Mouse (Mus musculus) midbrain, embryonic 11.5 days (tissue): ENCODE measurements at regions not wholly inside any gene's neighbourhood (a gene's known extent, or its start where the extent isn't known, plus 50 kb on each side); places are given as distances from the start of the nearest gene placed in this dataset.

Experiments
- ATAC-seq: fragments of 200-750 bp; cut with Nextera tagmentation; 2 replicates; pipeline ENCODE4 v1.8.0; 2017; ENCODE audit warnings: moderate TSS enrichment, moderate library complexity; ENCODE audit not compliant: low FRiP score
- DNase-seq: peaks from one replicate; pipeline ENCODE4 v3.0.0; 2015; ENCODE audit warnings: low spot score; ENCODE audit errors: missing footprints
- H3K27ac ChIP-seq: fragments of 300-500 bp; sonication (generic); 2 replicates; pipeline ENCODE4 v1.5.1; 2014; ENCODE audit warnings: low read depth, low read length
- H3K27me3 ChIP-seq: fragments of 300-500 bp; sonication (generic); 2 replicates; pipeline ENCODE4 v1.6.1; 2014; ENCODE audit warnings: mild to moderate bottlenecking, low read length, moderate library complexity, mixed read lengths; ENCODE audit not compliant: control insufficient read depth, insufficient read depth
- H3K36me3 ChIP-seq: fragments of 300-500 bp; sonication (generic); 2 replicates; pipeline ENCODE4 v1.6.1; 2014; ENCODE audit warnings: mild to moderate bottlenecking, low read length, moderate library complexity, mixed read lengths; ENCODE audit not compliant: control insufficient read depth, insufficient read depth
- H3K4me1 ChIP-seq: fragments of 300-500 bp; sonication (generic); 2 replicates; pipeline ENCODE4 v1.6.1; 2014; ENCODE audit warnings: low read length; ENCODE audit not compliant: control insufficient read depth, insufficient read depth
- H3K4me2 ChIP-seq: fragments of 300-500 bp; sonication (generic); 2 replicates; pipeline ENCODE4 v1.6.1; 2014; ENCODE audit warnings: mild to moderate bottlenecking, moderate library complexity
- H3K4me3 ChIP-seq: fragments of 300-500 bp; sonication (generic); 2 replicates; pipeline ENCODE4 v1.5.1; 2014; ENCODE audit warnings: low read depth, low read length
- H3K9ac ChIP-seq: fragments of 300-500 bp; sonication (generic); 2 replicates; pipeline ENCODE4 v1.6.1; 2014; ENCODE audit warnings: low read length
- H3K9me3 ChIP-seq: fragments of 300-500 bp; sonication (generic); 2 replicates; pipeline ENCODE4 v1.6.1; 2016; ENCODE audit warnings: low read length; ENCODE audit not compliant: control insufficient read depth
- WGBS: fragments of 180-500 bp; shearing (Covaris S2); extraction: QIAGEN DNeasy Blood & Tissue Kit; methylation state at CpG from one replicate; pipeline ENCODE4 v1.1.7; 2014; 5-methylcytosine and 5-hydroxymethylcytosine counted together

- Histone ChIP-seq H3K4me1 (0 out of 2 replicates have a peak, but pooled peaks cover 3% of the 10 kb centered on the region), H3K36me3 (0 out of 2 replicates have a peak, but pooled peaks cover 3% of the 10 kb centered on the region), H3K4me2 (no peak overlapping the region), H3K4me3 (no peak overlapping the region), H3K9me3 (no peaks in the 10 kb centered on the region), H3K27me3 (no peaks in the 10 kb centered on the region), H3K27ac (no peak overlapping the region), H3K9ac (no peak overlapping the region)
- ATAC-seq = no peak
- DNase-seq = no peak
Observed at GRCm38 (mm10) chr1:23268062-23268461, 129.5 kb downstream of the Ogfrl1 start.

- Histone ChIP-seq H3K4me2 (no peak overlapping the region), H3K27ac (no peak overlapping the region), H3K9me3 (no peaks in the 10 kb centered on the region), H3K4me1 (0 out of 2 replicates have a peak, but pooled peaks cover 3% of the 10 kb centered on the region), H3K27me3 (no peaks in the 10 kb centered on the region), H3K4me3 (no peak overlapping the region), H3K9ac (no peak overlapping the region), H3K36me3 (0 out of 2 replicates have a peak, but pooled peaks cover 3% of the 10 kb centered on the region)
- WGBS = 81% methylated on average over 3 of the region's 3 CpGs
- no peak for ATAC-seq
- DNase-seq = no peak
Observed at GRCm38 (mm10) chr1:23265556-23266232, 131.9 kb downstream of the Ogfrl1 start.

- Histone ChIP-seq H3K27me3 (no peaks in the 10 kb centered on the region), H3K4me3 (no peak overlapping the region), H3K27ac (no peak overlapping the region), H3K4me1 (0 out of 2 replicates have a peak, but pooled peaks cover 3% of the 10 kb centered on the region), H3K9me3 (no peaks in the 10 kb centered on the region), H3K9ac (no peak overlapping the region), H3K4me2 (no peak overlapping the region), H3K36me3 (no peaks in the 10 kb centered on the region)
- ATAC-seq = no peak
- DNase-seq = no peak
- 70% methylated on average over 3 of the region's 3 CpGs for WGBS
Observed at GRCm38 (mm10) chr1:23264251-23264650, 133.3 kb downstream of the Ogfrl1 start.

GRCm38 (mm10) chr1:23263798-23264197 lies 133.8 kb downstream of the Ogfrl1 start:
- H3K27ac ChIP-seq = no peak overlapping the region
- H3K9me3 ChIP-seq = no peaks in the 10 kb centered on the region
- no peak overlapping the region for H3K9ac ChIP-seq
- H3K27me3 ChIP-seq = no peaks in the 10 kb centered on the region
- ATAC-seq (no peak), DNase-seq (no peak)
- 52% methylated on average over 4 of the region's 4 CpGs for WGBS
- H3K4me1 ChIP-seq = 0 out of 2 replicates have a peak, but pooled peaks cover 3% of the 10 kb centered on the region
- H3K4me3 ChIP-seq = no peak overlapping the region
- H3K4me2 ChIP-seq = no peak overlapping the region
- H3K36me3 ChIP-seq = no peaks in the 10 kb centered on the region

- H3K4me3 ChIP-seq = no peak overlapping the region
- 84% methylated on average over 3 of the region's 3 CpGs for whole genome bisulfite sequencing
- no peaks in the 10 kb centered on the region for H3K9me3 ChIP-seq
- H3K4me2 ChIP-seq = no peak overlapping the region
- no peak overlapping the region for H3K9ac ChIP-seq
- no peaks in the 10 kb centered on the region for H3K36me3 ChIP-seq
- DNase-seq (no peak), ATAC-seq (no peak)
- no peaks in the 10 kb centered on the region for H3K27me3 ChIP-seq
- H3K27ac ChIP-seq = no peak overlapping the region
- peaks cover 5% of the 10 kb centered on the region; the same call in 1 of the 2 replicates for H3K4me1 ChIP-seq
Observed at GRCm38 (mm10) chr1:23261652-23262051, 135.9 kb downstream of the Ogfrl1 start.

- ATAC-seq = no peak
- Histone ChIP-seq H3K27me3 (no peaks in the 10 kb centered on the region), H3K4me1 (peaks cover 2% of the 10 kb centered on the region; the same call in 1 of the 2 replicates), H3K4me2 (peak overlapping the region; percentile 60), H3K27ac (no peak overlapping the region), H3K9me3 (no peaks in the 10 kb centered on the region), H3K9ac (peak overlapping the region; percentile 83), H3K36me3 (no peaks in the 10 kb centered on the region), H3K4me3 (peak overlapping the region; percentile 76)
- no peak for DNase-seq
- WGBS = 30% methylated on average over 10 of the region's 10 CpGs
Observed at GRCm38 (mm10) chr1:23257306-23257895, 140.2 kb downstream of the Ogfrl1 start.

- Histone ChIP-seq H3K4me3 (peak overlapping the region; percentile 76), H3K27me3 (no peaks in the 10 kb centered on the region), H3K9ac (peak overlapping the region; percentile 83), H3K27ac (peak overlapping the region; percentile 90), H3K4me1 (peaks cover 2% of the 10 kb centered on the region; the same call in 1 of the 2 replicates), H3K4me2 (peak overlapping the region; percentile 60), H3K36me3 (no peaks in the 10 kb centered on the region), H3K9me3 (no peaks in the 10 kb centered on the region)
- no peak for ATAC-seq
- under 1% methylated on average over 44 of the region's 45 CpGs for WGBS
- peak; percentile 97 for DNase-seq
Observed at GRCm38 (mm10) chr1:23256630-23257001, 141.0 kb downstream of the Ogfrl1 start.

- no peaks in the 10 kb centered on the region for H3K36me3 ChIP-seq
- WGBS = under 1% methylated on average over 71 of the region's 80 CpGs
Observed at GRCm38 (mm10) chr1:23255925-23256629, 141.5 kb downstream of the Ogfrl1 start.

GRCm38 (mm10) chr1:23254235-23254634 lies 143.3 kb downstream of the Ogfrl1 start:
- Histone ChIP-seq H3K36me3 (no peaks in the 10 kb centered on the region), H3K4me3 (no peak overlapping the region), H3K27ac (no peak overlapping the region), H3K4me1 (peaks cover 2% of the 10 kb centered on the region; the same call in 1 of the 2 replicates), H3K9me3 (no peaks in the 10 kb centered on the region), H3K27me3 (no peaks in the 10 kb centered on the region), H3K9ac (no peak overlapping the region), H3K4me2 (no peak overlapping the region)
- ATAC-seq (no peak), DNase-seq (no peak)
- WGBS = 87% methylated on average over 8 of the region's 8 CpGs

More at GRCm38 (mm10) chr1:23255925-23256629, 141.5 kb downstream of the Ogfrl1 start:
- Histone ChIP-seq H3K9ac (peak overlapping the region; percentile 83), H3K4me3 (peak overlapping the region; percentile 76), H3K4me1 (peaks cover 2% of the 10 kb centered on the region; the same call in 1 of the 2 replicates), H3K27ac (peak overlapping the region; percentile 90), H3K27me3 (no peaks in the 10 kb centered on the region), H3K9me3 (no peaks in the 10 kb centered on the region), H3K4me2 (peak overlapping the region; percentile 60)
- peak; percentile 99 for DNase-seq
- peak; percentile 98 for ATAC-seq
